Mouse (Mus musculus) monocyte, adult 2 months (primary cell): ENCODE data around the gene Grk3.
A peak's percentile ranks its signal among the peaks of the same experiment; 100 is the strongest.

Experiments used
- DNase-seq, 2 experiments: peaks; one replicate each; pipeline ENCODE4 v3.0.0; 2022; ENCODE audit warnings: low spot score in 2 of 2, low read depth in 1 of 2

The Grk3 gene

GRCm38 (mm10) chr5:113009183-113009820 lies 6.3 kb downstream of the Grk3 start:
- DNase-seq = peak in 1 of 2 experiments; percentile 31

- DNase-seq = no peak
Measured at GRCm38 (mm10) chr5:113008496-113008895, 7.1 kb downstream of the Grk3 start.

- no peak for DNase-seq
Measured at GRCm38 (mm10) chr5:113006997-113007396, 8.6 kb downstream of the Grk3 start.

GRCm38 (mm10) chr5:113005941-113006391 lies 9.6 kb downstream of the Grk3 start:
- no peak for DNase-seq

GRCm38 (mm10) chr5:113002821-113003380 lies 12.7 kb downstream of the Grk3 start:
- DNase-seq = no peak

- DNase-seq = no peak
Measured at GRCm38 (mm10) chr5:112999227-112999626, 16.4 kb downstream of the Grk3 start.

GRCm38 (mm10) chr5:112997516-112998186 lies 17.9 kb downstream of the Grk3 start:
- no peak for DNase-seq

GRCm38 (mm10) chr5:112991245-112991644 lies 24.3 kb downstream of the Grk3 start:
- DNase-seq = no peak

- DNase-seq = no peak
Measured at GRCm38 (mm10) chr5:112981931-112982330, 33.7 kb downstream of the Grk3 start.

GRCm38 (mm10) chr5:112979710-112980109 lies 35.9 kb downstream of the Grk3 start:
- DNase-seq = no peak

GRCm38 (mm10) chr5:112979195-112979594 lies 36.4 kb downstream of the Grk3 start:
- no peak for DNase-seq

GRCm38 (mm10) chr5:112977089-112977488 lies 38.5 kb downstream of the Grk3 start:
- no peak for DNase-seq

GRCm38 (mm10) chr5:112973596-112973995 lies 42.0 kb downstream of the Grk3 start:
- DNase-seq = no peak

GRCm38 (mm10) chr5:112972297-112972696 lies 43.3 kb downstream of the Grk3 start:
- peak; percentile 71 to 76 for DNase-seq

- DNase-seq = no peak
Measured at GRCm38 (mm10) chr5:112963495-112963894, 52.1 kb downstream of the Grk3 start.

GRCm38 (mm10) chr5:112962166-112962565 lies 53.4 kb downstream of the Grk3 start:
- DNase-seq = no peak

- no peak for DNase-seq
Measured at GRCm38 (mm10) chr5:112960911-112961310, 54.7 kb downstream of the Grk3 start.

GRCm38 (mm10) chr5:112958293-112958692 lies 57.3 kb downstream of the Grk3 start:
- DNase-seq = no peak

- DNase-seq = no peak
Measured at GRCm38 (mm10) chr5:112956841-112957240, 58.8 kb downstream of the Grk3 start.

GRCm38 (mm10) chr5:112956368-112956767 lies 59.2 kb downstream of the Grk3 start:
- DNase-seq = no peak

- peak; percentile 23 to 56 for DNase-seq
Measured at GRCm38 (mm10) chr5:112950847-112951246, 64.7 kb downstream of the Grk3 start.

GRCm38 (mm10) chr5:112945925-112946324 lies 69.7 kb downstream of the Grk3 start:
- DNase-seq = no peak
